Mouse (Mus musculus) c-Kit-positive CD71-negative TER-119-negative erythroid progenitor cells, embryonic 14.5 days (primary cell): ENCODE data around the gene Cnnm1.
A peak's percentile ranks its signal among the peaks of the same experiment; 100 is the strongest.
"Not testable (repeated sequence)": the region's sequence is repeated elsewhere in the genome, so short reads cannot be mapped to it uniquely, and the experiment has no call there.

Experiments used
- DNase-seq: peaks from one replicate; pipeline ENCODE4 v3.0.0-alpha.2; 2013; ENCODE audit warnings: low read depth

The Cnnm1 gene

DNA sequence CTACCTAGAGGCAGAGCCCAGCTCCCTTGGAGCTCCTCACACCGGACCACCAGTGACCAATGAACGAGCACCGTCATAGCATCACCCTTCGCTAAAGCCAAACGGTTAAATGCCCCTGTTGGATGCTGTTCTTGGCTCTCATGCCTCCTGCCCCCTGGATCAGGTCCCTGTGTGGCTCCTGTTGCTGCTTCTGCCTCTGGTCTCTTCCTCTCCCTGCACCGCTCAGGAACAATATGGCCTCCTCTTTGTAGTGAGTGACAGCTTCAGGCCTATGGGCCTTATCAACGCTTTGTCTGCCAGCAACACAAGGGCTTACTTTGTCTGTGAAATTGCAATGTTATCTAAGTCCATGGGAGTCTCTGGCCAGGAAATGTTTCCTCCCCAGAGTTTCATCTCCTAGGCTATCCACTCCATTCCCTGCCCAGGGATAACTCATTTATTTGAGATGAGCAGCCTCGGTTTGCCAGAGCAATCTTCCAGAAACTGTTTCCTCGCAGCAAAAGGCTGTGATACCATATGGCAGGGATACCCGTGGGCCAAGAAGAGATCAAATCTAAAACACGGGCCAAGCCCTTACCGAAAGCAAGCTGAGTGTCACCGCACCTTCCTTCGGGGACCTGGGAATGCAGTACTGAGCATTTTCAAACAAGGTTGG lies 25.5 kb downstream of the Cnnm1 start:
- no peak for DNase-seq

DNA sequence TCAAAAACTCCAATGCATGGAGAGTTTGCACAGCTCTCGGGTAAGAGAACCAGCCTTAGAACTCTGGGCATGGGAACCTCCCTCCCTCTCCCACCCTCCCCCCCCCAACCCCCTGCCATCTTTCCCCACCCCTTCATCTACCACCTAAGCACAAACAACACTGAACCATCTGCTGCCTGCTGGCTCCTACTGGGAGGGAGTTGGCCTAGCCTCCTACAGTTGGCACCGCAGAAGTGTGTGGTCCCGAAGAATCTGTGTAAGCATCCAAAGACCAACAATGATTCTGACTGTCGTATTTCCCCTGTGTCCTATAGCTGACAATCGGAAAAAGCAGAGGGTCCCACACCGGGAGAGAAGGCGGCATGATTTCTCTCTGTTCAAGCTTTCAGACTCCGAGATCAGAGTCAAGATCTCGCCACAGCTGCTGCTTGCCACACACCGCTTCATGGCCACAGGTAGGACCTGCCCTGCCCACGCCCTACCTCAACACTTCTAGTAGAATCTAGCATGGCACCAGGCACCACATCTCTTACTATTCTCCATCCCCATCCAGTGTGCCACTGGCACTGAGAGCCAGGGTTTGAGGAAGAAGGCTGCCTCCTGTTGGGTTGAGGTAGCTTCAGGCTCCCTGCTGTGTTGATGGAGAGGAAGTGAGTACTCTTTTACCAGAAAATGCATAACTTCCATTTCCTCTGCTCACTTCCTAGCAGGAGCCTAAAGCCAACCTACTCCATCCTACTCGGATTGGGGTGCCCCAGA lies 27.9 kb downstream of the Cnnm1 start:
- DNase-seq = no peak

DNA sequence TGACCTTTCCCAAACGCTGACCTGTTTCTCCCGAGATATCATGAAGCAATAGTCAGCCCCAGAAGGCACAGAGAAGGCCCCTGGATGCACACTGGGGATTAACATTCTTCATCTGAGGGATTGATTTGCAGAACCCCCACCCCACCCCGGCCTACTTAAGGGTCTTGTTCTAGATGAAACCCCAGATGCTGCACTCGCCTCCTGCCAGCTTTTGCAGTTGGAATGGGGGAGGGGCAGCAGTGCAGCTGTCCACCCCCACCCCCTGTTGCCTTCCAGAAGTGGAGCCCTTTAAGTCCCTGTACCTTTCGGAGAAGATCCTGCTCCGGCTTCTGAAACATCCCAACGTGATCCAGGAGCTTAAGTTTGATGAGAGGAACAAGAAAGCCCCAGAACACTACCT lies 29.1 kb downstream of the Cnnm1 start:
- DNase-seq = no peak

DNA sequence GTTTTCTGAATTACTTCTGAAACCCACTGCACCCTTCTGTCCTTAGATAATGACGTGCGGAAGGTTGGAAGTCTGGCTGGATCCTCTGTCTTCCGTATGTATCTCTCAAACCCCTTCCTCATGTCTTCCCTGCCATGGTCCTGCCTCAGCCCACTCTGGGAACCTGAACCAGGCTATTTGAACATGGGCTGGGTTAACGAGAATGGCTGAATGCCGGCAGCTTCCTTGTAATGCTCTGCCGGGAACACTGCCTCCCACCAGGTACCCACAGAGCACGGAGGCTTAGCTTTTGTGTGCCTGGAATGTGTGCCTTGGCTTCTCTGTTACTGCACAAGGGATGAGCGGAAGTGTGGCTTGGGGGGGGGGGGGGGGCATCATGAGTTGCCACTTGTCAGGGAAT lies 32.1 kb downstream of the Cnnm1 start:
- no peak for DNase-seq

DNA sequence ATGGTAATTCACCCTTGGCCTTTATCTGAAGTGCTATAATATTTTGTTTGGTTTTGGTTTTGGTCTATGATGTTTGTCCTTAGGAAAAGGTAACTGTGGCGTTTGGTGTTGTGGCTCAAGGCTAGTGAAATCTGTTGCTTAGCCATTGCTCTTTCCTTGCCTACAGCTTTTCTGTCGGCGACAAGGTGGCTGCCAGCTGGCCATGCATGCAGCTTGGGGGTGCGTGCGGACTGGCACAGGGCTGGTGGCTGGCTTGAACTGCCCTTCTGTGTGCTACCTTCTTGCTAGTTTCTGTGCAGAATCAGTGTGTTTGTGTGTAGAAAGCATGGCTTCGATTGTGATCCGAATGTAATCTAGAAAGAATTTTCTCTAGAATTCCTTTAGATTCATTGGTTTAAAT lies 32.5 kb downstream of the Cnnm1 start:
- no peak for DNase-seq

DNA sequence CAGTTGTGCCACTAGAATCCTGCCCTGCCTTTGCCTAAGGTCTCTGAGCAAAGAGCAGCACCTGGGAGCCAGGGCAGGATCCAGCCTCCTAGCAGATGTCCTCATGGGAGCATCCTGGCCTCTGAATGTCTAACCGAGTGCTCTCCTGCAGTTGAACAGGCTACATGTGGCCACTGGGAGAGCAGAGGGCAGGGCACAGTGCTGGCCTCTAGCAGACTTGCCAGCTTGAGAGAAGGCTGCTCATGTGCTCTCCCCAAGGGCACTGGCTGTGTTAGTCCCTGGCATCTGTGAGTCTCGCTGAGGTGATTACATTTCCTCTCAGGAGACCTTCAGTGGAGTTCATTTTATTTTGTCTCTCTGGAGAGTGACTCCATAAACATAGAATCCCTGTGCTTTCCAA lies 35.4 kb downstream of the Cnnm1 start:
- DNase-seq = no peak

DNA sequence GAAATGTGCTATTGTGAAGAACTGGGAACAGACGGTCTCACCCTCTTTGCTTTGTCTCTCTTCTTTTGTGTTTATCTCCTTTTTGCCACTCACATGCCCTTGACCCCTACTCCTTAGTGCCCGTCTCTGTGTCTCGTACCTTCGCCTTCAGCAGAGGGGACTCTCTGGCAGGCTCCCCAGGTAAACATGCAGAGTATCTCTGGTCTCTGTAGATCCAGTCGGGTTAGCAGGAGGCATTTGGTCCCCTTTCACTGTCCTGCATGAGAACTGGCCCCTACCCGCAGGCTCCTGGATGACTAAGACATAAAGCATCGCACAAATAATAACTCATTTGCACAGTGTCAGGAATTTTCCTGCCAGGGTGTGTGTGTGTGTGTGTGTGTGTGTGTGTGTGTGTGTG lies 35.8 kb downstream of the Cnnm1 start:
- DNase-seq = no peak

DNA sequence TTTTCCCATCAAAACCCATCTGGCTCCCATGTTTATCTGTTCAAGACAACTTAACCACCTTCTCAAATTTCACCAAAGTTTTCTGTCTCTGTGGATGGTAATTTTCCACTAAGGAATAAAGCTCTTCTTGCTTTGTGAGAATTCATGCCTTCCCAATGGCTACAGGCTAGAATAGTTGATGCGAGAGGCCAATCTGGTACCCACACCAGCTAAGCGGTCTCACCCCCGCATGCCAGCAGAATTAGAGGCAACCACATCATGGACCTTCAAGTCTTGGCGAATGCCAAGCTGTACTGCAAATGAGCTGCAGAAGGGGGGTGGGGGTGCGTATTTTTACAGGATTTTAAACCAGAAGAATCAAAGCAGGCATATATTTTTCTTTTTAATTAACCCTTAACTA lies 37.2 kb downstream of the Cnnm1 start:
- no peak for DNase-seq

DNA sequence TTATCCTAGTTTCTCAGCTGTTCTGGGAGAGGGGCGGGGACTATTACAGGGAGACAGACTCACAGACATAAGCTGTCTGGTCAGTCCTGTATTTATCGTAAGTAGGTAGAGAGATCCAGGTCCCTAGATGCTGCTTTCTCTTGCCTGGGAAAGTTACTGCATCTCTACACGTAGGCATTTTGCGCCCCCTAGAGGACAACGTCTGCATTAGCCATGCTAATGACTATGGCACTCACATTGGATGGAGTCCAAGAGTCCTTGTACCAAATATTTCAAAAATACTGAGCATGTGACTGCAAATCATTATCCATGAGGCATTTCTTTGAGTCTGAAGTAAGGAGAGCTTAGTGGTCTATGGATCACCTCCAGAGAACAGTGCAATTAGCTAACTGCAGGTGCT lies 38.7 kb downstream of the Cnnm1 start:
- peak; percentile 53 for DNase-seq

DNA sequence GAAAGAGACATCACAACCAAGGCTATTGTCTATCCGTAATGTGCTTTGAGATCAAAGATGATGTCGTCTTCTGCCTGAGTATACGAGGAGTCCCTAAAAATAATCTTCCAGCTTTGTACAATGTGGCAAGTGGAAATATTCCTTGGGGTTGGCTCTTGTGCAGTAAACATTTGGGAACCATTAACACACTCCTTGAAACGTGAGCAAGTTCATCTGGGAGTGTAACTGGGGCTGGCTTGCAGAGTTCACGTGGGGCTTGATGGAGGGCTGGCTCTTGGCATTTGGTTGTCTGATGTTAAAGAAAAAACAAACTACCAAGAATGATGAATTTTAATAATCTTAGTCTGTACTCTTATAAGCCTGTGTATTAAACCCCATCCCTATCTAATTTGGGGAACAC lies 39.2 kb downstream of the Cnnm1 start:
- DNase-seq = no peak

DNA sequence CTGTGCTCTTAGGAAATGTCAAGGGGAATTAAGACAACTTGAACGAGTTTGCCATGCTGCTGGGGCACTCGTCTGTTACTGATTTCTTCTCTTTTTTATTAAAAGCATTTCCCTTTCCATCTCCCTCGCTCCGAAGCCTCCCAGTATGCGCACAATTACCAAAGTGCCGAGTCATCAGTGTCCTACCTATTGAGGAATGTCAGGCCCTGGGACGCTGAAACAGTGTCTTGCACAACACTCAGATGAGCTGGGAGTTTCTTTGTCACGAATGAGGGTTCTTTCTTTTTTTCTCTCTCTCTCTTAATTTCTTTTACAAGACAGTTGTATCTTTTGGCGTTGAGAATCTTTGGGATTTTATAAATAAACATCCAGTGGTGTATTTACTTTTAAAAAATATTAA lies 40.3 kb downstream of the Cnnm1 start:
- no peak for DNase-seq

DNA sequence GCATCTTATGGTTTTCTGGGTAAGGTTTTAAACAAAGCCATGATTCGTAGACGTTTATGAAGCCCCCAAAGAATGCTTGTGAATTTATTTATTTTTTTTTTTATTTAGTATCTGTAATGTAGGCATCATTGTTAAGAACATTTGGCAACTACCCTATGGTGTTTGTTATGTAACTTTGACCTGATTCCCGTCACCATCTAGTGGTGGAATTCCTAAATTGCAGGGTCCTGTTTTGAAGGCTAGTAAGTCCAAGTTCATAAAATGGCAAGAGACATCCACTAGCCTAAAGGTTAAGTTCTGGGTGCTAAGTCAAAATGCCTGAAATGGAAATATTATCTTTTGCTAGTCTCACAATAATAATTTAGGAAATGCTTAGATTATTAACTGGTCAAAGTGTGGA lies 47.2 kb downstream of the Cnnm1 start:
- DNase-seq = no peak

DNA sequence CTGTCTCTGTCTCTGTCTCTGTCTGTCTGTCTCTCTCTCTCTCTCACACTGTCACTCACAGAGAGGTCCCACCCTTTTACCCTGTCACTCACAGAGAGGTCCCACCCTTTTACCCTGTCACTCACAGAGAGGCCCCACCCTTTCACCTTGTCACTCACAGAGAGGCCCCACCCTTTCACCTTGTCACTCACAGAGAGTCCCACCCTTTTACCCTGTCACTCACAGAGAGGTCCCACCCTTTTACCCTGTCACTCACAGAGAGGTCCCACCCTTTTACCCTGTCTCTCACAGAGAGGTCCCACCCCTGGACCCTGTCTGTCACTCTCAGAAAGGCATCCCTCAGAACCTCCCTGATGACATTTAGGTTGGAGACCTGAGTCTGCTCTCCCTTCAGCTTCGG lies 53.1 kb downstream of the Cnnm1 start:
- DNase-seq = not testable (repeated sequence)

DNA sequence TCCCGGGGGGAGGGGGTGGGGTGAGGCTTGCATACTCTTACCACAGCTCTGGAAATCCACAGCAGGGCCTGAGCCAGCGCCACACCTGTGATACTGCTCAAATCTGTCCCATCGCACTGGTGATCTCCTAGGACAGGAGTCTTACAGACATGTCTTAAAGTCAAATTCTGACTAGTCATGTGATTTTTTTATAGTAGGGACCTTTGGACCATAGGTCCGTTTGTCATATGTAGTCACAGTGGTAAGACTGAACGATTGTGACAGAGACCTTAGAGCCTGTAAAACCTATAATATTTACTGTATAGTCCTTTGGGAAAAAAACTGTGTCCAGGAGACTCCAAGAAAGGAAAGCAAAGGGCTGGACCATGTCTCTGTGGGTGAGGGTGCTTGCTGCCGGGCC lies 53.6 kb downstream of the Cnnm1 start:
- DNase-seq = no peak

DNA sequence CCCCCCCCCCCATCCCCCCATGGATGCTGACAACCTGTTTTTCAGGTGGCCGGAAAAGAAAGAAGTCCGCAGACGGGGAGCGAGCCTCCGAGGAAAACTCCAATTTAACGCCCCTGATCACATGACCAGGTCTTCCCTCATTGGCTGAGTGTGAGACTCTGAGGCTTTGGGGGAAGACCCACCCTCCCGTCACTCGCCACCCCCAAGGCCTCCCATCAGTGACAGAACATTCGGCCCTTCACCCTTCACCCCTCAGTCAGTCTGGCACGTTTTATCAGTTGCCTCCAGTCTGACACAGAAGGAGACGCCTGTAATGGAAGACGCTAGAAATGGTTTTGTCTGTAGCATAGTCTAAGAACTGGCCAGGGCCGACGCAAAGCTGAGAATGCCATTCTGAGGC lies 54.7 kb downstream of the Cnnm1 start:
- DNase-seq = no peak

DNA sequence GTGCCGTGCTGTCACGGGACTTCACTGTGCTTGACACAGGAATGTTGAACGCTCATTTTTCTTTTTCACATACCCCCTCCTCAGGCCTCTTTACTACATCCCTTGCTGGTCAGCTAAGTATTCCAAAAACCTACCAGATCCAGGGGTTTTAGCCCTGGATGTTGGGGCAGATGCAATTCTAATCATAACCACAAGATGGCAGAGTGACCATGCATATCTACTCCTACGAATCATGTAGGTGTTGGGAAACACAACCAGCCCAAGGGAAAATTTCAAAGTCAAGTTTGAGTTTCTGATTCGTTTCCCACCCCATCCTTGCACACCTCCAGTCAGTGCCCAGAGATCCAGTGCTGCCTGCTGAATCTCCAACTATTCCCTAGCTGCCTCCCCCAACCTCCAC lies 55.6 kb downstream of the Cnnm1 start:
- no peak for DNase-seq

DNA sequence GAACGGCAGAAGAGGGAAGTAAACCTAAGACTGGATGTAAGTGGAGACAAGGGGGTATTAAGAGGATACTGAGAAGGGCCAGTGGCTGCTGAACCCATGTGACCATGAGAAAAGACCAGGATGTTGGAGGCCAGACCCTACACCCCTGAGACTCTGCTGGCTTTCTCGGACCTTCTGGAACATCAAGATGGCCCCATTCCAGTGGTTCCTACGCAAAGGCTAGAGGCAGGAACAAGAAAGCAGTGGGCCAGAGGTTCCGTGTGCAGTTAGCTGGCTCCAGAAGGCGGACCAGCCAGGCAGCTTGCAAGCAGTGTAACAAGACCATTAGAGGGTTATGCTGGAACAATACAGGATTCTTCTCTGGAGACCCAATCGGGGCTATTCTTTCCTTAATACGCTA lies 57.2 kb downstream of the Cnnm1 start:
- no peak for DNase-seq

DNA sequence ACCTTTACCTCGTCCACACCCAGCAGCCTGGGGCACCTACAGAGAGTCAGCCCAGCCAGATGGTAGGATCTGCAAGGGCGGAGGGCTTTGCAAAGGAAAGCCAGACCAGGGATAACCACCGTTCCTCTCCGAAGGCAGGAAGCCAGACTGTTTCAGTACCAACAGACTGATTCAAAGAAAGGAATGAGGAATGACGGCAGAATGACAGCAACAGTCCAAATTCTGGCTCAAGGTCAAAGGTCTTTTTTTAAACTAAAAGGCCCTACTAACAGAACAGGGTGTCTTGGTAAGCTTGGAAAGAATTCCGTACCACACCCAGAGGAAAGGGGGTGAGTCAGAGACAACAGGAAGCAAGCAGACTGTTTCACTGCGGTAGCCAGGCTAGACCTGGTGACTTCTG lies 58.6 kb downstream of the Cnnm1 start:
- no peak for DNase-seq

DNA sequence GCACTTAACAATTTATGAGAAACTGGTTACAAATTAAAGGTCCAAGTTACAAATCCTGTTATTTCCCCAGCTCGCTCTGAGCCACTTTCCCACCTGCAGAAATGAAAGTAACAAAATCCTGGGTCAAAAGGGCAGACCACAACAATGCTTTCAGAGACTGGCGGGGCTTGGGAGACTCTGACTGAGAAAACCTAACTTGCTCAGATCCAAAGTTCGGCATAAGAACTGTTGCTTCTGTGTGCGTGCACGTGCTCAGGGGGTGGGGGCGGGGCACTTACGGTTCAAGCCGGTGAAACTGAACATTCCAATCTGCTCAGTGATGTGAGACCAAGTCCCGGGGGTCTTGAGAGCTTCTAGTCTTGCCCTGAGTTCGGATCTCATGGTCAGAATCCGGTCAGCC lies 62.4 kb downstream of the Cnnm1 start:
- DNase-seq = no peak

DNA sequence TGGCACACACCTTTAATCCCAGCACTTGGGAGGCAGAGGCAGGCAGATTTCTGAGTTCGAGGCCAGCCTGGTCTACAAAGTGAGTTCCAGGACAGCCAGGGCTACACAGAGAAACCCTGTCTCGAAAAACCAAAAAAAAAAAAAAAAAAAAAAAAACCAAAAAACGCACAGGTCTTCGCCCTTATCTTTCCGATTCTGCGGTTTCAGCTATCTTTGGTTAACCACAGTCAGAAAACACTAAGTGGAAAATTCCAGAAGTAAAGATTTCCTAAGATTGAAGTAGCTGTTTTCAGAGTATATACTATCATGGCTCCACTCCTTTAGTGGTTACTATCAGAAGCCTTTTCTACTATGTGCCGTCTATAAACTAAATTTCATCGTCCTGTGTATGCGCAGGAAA lies 63.4 kb downstream of the Cnnm1 start:
- not testable (repeated sequence) for DNase-seq

DNA sequence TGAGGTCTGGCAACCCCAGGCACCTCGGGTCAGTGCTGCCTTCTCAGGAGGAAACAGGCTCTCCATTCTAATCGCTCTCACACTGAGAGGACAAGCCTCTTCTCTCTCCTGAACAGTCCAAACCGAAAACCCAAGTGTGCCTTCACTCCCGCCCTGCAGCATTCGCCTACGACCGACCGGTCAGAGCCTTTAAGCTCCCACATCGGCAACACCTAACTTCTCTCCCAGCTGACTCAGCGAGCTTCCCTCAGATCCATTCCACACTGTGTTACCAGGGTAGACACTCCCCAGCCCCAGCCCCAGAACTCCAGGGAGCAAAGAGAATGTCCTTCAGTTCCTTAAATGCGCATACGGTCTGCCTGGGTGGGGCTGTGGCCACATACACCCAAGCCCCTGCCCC lies 65.2 kb downstream of the Cnnm1 start:
- no peak for DNase-seq

DNA sequence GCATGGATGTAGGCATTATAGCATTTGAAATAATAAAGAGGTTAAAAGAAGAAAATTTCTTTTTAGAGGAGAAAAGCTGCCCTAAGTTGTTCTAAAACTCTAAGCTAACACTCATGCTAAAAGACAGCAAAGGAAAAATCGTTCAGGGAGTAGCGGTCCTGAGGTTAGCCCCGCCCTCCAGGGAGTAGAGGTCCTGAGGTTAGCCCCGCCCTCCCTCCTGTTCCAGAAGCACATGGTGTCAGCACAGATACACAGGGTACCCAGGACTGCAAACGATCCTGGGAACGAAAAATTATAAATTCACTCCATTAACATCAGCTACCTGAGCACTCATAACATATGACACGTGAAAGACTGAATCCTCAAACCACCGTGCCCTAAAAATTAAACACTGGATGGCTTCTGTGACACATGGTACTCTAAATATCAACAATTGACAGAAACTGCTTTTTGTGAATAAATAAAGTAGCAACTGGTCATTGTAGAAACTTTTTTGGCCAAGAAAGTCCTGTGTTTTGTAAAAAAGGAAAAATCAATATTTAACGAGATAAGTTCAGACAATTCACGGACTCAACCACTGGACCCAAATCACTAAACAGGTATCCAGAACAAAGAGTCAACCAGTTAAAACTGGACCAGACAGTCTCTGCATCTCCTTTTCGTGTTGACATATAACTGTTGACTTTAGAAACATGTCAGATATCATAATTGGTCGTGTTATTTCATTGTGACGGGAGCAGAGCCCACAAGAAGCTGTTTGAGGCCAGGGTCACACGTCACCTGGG lies 70.4 kb downstream of the Cnnm1 start:
- DNase-seq = no peak
